Mouse (Mus musculus) activated CD4-positive, CD25-positive, alpha-beta regulatory T cell, adult 9 weeks (primary cell): ENCODE data around the gene Ankrd23. TPM values are rescaled to one million over a fixed set of nuclear protein-coding genes. Genes with fewer than 3 reads are reported as not detected.

Experiments
- polyA plus RNA-seq: library from polyadenylated mRNA; unstranded; fragments of 100-300 nt; shearing (Covaris generic); gene quantifications from one replicate; pipeline ENCODE4 v1.2.1, GENCODE M21; 2017

The Ankrd23 gene
- 34.8 TPM for polyA plus RNA-seq

GRCm38 (mm10) chr1:36536783-36537182, at the start of gene Ankrd23:
Gene Ankrd23, minus strand, starts transcription at chr1:36536883.

GRCm38 (mm10) chr1:36558031-36558993, 21.6 kb upstream of the Ankrd23 start, which contains the start of gene Sema4c:
Gene Sema4c, minus strand, starts transcription at chr1:36558349.

GRCm38 (mm10) chr1:36546888-36547471, 10.3 kb upstream of the Ankrd23 start, which contains the start of gene Ankrd39:
Gene Ankrd39, minus strand, starts transcription at chr1:36547445.

GRCm38 (mm10) chr1:36539186-36539585, 2.5 kb upstream of the Ankrd23 start, which contains the start of gene Gm42417:
Gene Gm42417, minus strand, starts transcription at chr1:36539429.

GRCm38 (mm10) chr1:36511289-36512021, 25.2 kb downstream of the Ankrd23 start, which contains the start of gene Cnnm3:
Gene Cnnm3, plus strand, starts transcription at chr1:36511867.

Other genes starting within 250 kb of the Ankrd23 start
- gene Arid5a, start 229.2 kb downstream of the Ankrd23 start, polyA plus RNA-seq: 133 TPM
- 62.0 TPM for gene Kansl3, start 167.7 kb downstream of the Ankrd23 start, polyA plus RNA-seq
- 2.0 TPM for gene Fer1l5, start 164.6 kb downstream of the Ankrd23 start, polyA plus RNA-seq
- gene Lman2l, start 91.6 kb downstream of the Ankrd23 start, polyA plus RNA-seq: 41.8 TPM
- gene Cnnm4, start 65.3 kb downstream of the Ankrd23 start, polyA plus RNA-seq: 2.3 TPM
- 2.4 TPM for gene Cnnm3, start 25.0 kb downstream of the Ankrd23 start, polyA plus RNA-seq
- not detected for gene Gm42417, start 2.5 kb upstream of the Ankrd23 start, polyA plus RNA-seq
- 43.2 TPM for gene Ankrd39, start 10.6 kb upstream of the Ankrd23 start, polyA plus RNA-seq
- gene Sema4c, start 21.5 kb upstream of the Ankrd23 start, polyA plus RNA-seq: 0.70 TPM
- gene Fam178b, start 146.3 kb upstream of the Ankrd23 start, polyA plus RNA-seq: not detected
- gene Cox5b, start 154.6 kb upstream of the Ankrd23 start, polyA plus RNA-seq: 557 TPM
- not detected for gene 4933424G06Rik, start 173.3 kb upstream of the Ankrd23 start, polyA plus RNA-seq
- 64.1 TPM for gene Actr1b, start 177.5 kb upstream of the Ankrd23 start, polyA plus RNA-seq
- gene Zap70, start 224.9 kb upstream of the Ankrd23 start, polyA plus RNA-seq: 223 TPM